Mouse (Mus musculus) intestine, postnatal 0 days (tissue): ENCODE results near the gene Klhl7. TPM values are rescaled to one million over a fixed set of nuclear protein-coding genes. Genes with fewer than 3 reads are reported as not detected.

Experiments
- ATAC-seq: fragments of 200-750 bp; cut with Nextera tagmentation; 2 replicates; pipeline ENCODE4 v1.8.0; 2017; ENCODE audit warnings: mild to moderate bottlenecking, moderate TSS enrichment, moderate library complexity
- H3K27ac ChIP-seq: fragments of 300-500 bp; sonication (generic); 2 replicates; pipeline ENCODE4 v1.5.1; 2014; ENCODE audit warnings: mild to moderate bottlenecking, low read depth, low read length, moderate library complexity
- H3K27me3 ChIP-seq: fragments of 300-500 bp; sonication (generic); replicated peaks from 2 replicates; pipeline ENCODE4 v1.6.1; 2014; ENCODE audit warnings: low read length, mixed read lengths; ENCODE audit not compliant: control insufficient read depth, insufficient read depth
- H3K36me3 ChIP-seq: fragments of 300-500 bp; sonication (generic); 2 replicates; pipeline ENCODE4 v1.6.1; 2014; ENCODE audit warnings: mild to moderate bottlenecking, moderate library complexity; ENCODE audit not compliant: control insufficient read depth, insufficient read depth
- H3K4me1 ChIP-seq: fragments of 300-500 bp; sonication (generic); replicated peaks from 2 replicates; pipeline ENCODE4 v1.6.1; 2014; ENCODE audit warnings: antibody characterized with exemption, low read length, mixed read lengths; ENCODE audit not compliant: control insufficient read depth, insufficient read depth
- H3K4me2 ChIP-seq: fragments of 300-500 bp; sonication (generic); replicated peaks from 2 replicates; pipeline ENCODE4 v1.6.1; 2014; ENCODE audit warnings: low read depth, mild to moderate bottlenecking, moderate library complexity
- H3K4me3 ChIP-seq: fragments of 300-500 bp; sonication (generic); 2 replicates; pipeline ENCODE4 v1.5.1; 2014; ENCODE audit warnings: low read depth, low read length
- H3K9ac ChIP-seq: fragments of 300-500 bp; sonication (generic); 2 replicates; pipeline ENCODE4 v1.6.1; 2014; ENCODE audit warnings: mild to moderate bottlenecking, low read depth, low read length
- H3K9me3 ChIP-seq: fragments of 300-500 bp; sonication (generic); 2 replicates; pipeline ENCODE4 v1.6.1; 2016; ENCODE audit warnings: mixed run types; ENCODE audit not compliant: control insufficient read depth
- CTCF ChIP-seq: sonication (generic); IDR thresholded peaks from 2 replicates; pipeline ENCODE4 v1.5.1; 2016; ENCODE audit warnings: low read depth, mild to moderate bottlenecking, control low read depth, antibody characterized with exemption, moderate library complexity
- WGBS: fragments of 180-500 bp; shearing (Covaris S2); extraction: QIAGEN DNeasy Blood & Tissue Kit; methylation state at CpG from one replicate; pipeline ENCODE4 v1.1.7; 2014; 5-methylcytosine and 5-hydroxymethylcytosine counted together
- polyA plus RNA-seq: library from polyadenylated mRNA; unstranded; fragments of >200 nt; fragmentation: Nextera tagmentation; extraction: Ambion mirVana; gene quantifications from 2 replicates; pipeline ENCODE4 v1.2.1, GENCODE M21; 2015

Gene Klhl7
- polyA plus RNA-seq, 1 experiment from 2014 or later: 14.8 TPM

GRCm38 (mm10) chr5:24112116-24112903 lies 11.9 kb downstream of the Klhl7 start:
- Histone ChIP-seq H3K4me2 (no peak overlapping the region), H3K9me3 (no peaks in the 10 kb centered on the region), H3K36me3 (no peaks in the 10 kb centered on the region), H3K27me3 (no peaks in the 10 kb centered on the region), H3K9ac (no peak overlapping the region), H3K4me3 (no peak overlapping the region), H3K4me1 (no peaks in the 10 kb centered on the region), H3K27ac (no peak overlapping the region)
- WGBS: 84% methylated on average over 12 of the region's 12 CpGs
- TF ChIP-seq CTCF: no peak
- no peak for ATAC-seq

- no peak for TF ChIP-seq CTCF
- Histone ChIP-seq H3K36me3 (no peaks in the 10 kb centered on the region), H3K4me1 (no peaks in the 10 kb centered on the region), H3K27me3 (no peaks in the 10 kb centered on the region), H3K4me3 (no peak overlapping the region), H3K27ac (no peak overlapping the region), H3K9ac (no peak overlapping the region), H3K9me3 (no peaks in the 10 kb centered on the region), H3K4me2 (no peak overlapping the region)
- 96% methylated on average over 2 of the region's 2 CpGs for WGBS
- no peak for ATAC-seq
These were observed 21.8 kb downstream of the Klhl7 start for GRCm38 (mm10) chr5:24122221-24122620.

DNA sequence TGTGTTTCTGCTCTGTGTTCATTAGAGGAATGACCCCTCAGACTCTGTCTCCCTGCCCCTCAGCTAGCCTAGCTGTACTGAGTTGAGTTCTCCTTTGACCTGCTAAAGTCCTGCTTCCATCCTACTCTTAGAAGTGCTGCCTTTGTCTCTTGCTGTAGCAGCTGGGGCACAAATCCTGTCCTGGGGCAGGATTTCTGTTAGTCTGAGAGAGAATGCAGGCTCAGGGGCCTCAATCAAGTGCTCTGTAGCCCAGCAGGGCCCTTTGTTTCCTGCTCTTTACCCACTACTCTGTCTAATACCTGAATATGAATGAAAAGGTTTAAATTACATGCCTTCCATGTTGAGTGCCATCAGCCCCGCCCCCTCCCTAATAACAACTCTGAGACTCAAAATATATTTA lies 23.8 kb downstream of the Klhl7 start:
- H3K4me1 ChIP-seq: no peaks in the 10 kb centered on the region
- 94% methylated on average over 1 of the region's 1 CpGs for WGBS
- no peak overlapping the region for H3K27ac ChIP-seq
- no peak overlapping the region for H3K9ac ChIP-seq
- ATAC-seq: no peak
- H3K4me3 ChIP-seq: no peak overlapping the region
- TF ChIP-seq CTCF: no peak
- H3K4me2 ChIP-seq: no peak overlapping the region
- no peaks in the 10 kb centered on the region for H3K36me3 ChIP-seq
- no peaks in the 10 kb centered on the region for H3K27me3 ChIP-seq
- no peaks in the 10 kb centered on the region for H3K9me3 ChIP-seq

GRCm38 (mm10) chr5:24124579-24125276 lies 24.3 kb downstream of the Klhl7 start:
- no peak overlapping the region for H3K9ac ChIP-seq
- no peak overlapping the region for H3K27ac ChIP-seq
- no peaks in the 10 kb centered on the region for H3K4me1 ChIP-seq
- no peaks in the 10 kb centered on the region for H3K36me3 ChIP-seq
- 86% methylated on average over 3 of the region's 3 CpGs for WGBS
- no peak for TF ChIP-seq CTCF
- H3K4me3 ChIP-seq: no peak overlapping the region
- H3K27me3 ChIP-seq: no peaks in the 10 kb centered on the region
- ATAC-seq: no peak
- no peak overlapping the region for H3K4me2 ChIP-seq
- H3K9me3 ChIP-seq: no peaks in the 10 kb centered on the region

DNA sequence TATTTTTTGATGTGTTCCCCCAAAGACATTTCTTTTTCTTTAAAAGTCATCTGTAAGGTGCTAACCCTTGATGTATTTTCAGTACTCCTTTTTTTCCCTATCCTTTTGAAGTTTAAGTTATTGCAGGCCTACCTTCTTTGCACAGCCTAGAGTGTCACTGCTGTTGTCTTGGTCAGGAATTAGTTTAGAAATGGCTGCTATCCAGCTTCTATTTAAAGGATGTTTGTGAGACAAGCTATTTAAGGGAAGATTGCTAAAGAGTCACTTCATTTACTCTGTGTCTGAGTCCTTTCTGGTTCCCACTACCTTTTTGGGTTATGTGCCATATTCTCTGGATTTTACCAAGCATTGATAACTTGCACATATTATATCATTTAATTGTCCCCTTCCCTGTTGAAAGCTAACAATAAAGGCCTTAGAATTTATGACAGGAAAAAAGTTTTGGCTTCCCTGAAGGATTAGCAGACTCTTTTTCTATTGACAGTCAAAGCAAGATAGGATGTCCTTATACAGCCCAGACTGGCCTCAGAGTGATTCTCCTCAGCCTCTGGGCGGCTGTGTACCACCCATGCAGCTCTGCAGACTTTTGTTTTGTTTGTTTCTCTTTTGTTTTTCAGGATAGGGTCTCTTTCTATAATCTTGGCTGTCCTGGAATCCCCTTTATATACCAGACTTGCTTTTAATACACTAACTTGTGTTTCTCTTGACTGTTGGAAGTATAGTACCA lies 25.7 kb downstream of the Klhl7 start:
- no peaks in the 10 kb centered on the region for H3K9me3 ChIP-seq
- H3K27me3 ChIP-seq: no peaks in the 10 kb centered on the region
- no peak overlapping the region for H3K9ac ChIP-seq
- no peak overlapping the region for H3K4me2 ChIP-seq
- WGBS: 77% methylated on average over 1 of the region's 1 CpGs
- ATAC-seq: no peak
- H3K27ac ChIP-seq: no peak overlapping the region
- no peak overlapping the region for H3K4me3 ChIP-seq
- no peaks in the 10 kb centered on the region for H3K36me3 ChIP-seq
- no peaks in the 10 kb centered on the region for H3K4me1 ChIP-seq
- TF ChIP-seq CTCF: no peak

GRCm38 (mm10) chr5:24126967-24127366 lies 26.6 kb downstream of the Klhl7 start:
- Histone ChIP-seq H3K9me3 (no peaks in the 10 kb centered on the region), H3K36me3 (no peaks in the 10 kb centered on the region), H3K4me1 (no peaks in the 10 kb centered on the region), H3K27ac (no peak overlapping the region), H3K4me3 (no peak overlapping the region), H3K4me2 (no peak overlapping the region), H3K27me3 (no peaks in the 10 kb centered on the region), H3K9ac (no peak overlapping the region)
- no peak for ATAC-seq
- no peak for TF ChIP-seq CTCF
- WGBS: 72% methylated on average over 4 of the region's 4 CpGs
